Mouse (Mus musculus) leukemia stem cell, adult 10-12 weeks (primary cell): Measurements from ENCODE around the gene Olfr1084. TPM values are rescaled to one million over a fixed set of nuclear protein-coding genes. Genes with fewer than 3 reads are reported as not detected.

Experiments
- polyA plus RNA-seq: library from polyadenylated mRNA; stranded (reverse); fragments of >175 nt; gene quantifications from 2 replicates; pipeline ENCODE4 v1.2.3, GENCODE M21; 2012; ENCODE audit warnings: low replicate concordance

The Olfr1084 gene
- not detected in 2 replicates for polyA plus RNA-seq

GRCm38 (mm10) chr2:86639625-86640024, at the start of gene Olfr1084:
Olfr1084 (minus strand) TSS chr2:86639725.

GRCm38 (mm10) chr2:86679992-86680391, 40.5 kb upstream of the Olfr1084 start, which contains the start of gene Olfr1086:
Olfr1086 (minus strand) TSS chr2:86680092.

GRCm38 (mm10) chr2:86661919-86662318, 22.4 kb upstream of the Olfr1084 start, which contains the start of gene Olfr1085:
Olfr1085 (minus strand) TSS chr2:86662019.

GRCm38 (mm10) chr2:86598866-86599265, 40.7 kb downstream of the Olfr1084 start, which contains the start of gene Olfr1082:
Olfr1082 (minus strand) TSS chr2:86598966.

Other genes starting within 250 kb of the Olfr1084 start
- gene Olfr1061, start 225.7 kb downstream of the Olfr1084 start, polyA plus RNA-seq, result not detected in 2 replicates
- not detected in 2 replicates for gene Olfr1062, start 213.0 kb downstream of the Olfr1084 start, polyA plus RNA-seq
- gene Olfr1065, start 189.1 kb downstream of the Olfr1084 start, polyA plus RNA-seq, result not detected in 2 replicates
- gene Olfr1066, start 183.5 kb downstream of the Olfr1084 start, polyA plus RNA-seq, result not detected in 2 replicates
- gene Olfr228, start 152.3 kb downstream of the Olfr1084 start, polyA plus RNA-seq, result not detected in 2 replicates
- not detected in 2 replicates for gene Olfr1076, start 131.3 kb downstream of the Olfr1084 start, polyA plus RNA-seq
- not detected in 2 replicates for gene Olfr1079, start 97.2 kb downstream of the Olfr1084 start, polyA plus RNA-seq
- not detected in 2 replicates for gene Olfr1080, start 81.5 kb downstream of the Olfr1084 start, polyA plus RNA-seq
- not detected in 2 replicates for gene Olfr1082, start 40.8 kb downstream of the Olfr1084 start, polyA plus RNA-seq
- not detected in 2 replicates for gene Olfr1085, start 22.3 kb upstream of the Olfr1084 start, polyA plus RNA-seq
- gene Olfr1086, start 40.4 kb upstream of the Olfr1084 start, polyA plus RNA-seq, result not detected in 2 replicates
- 0.05 TPM in 1 of 2 replicates, not detected in the other for gene Olfr1087, start 58.7 kb upstream of the Olfr1084 start, polyA plus RNA-seq
- not detected in 2 replicates for gene Olfr1089, start 94.0 kb upstream of the Olfr1084 start, polyA plus RNA-seq
- not detected in 2 replicates for gene Olfr1090, start 119.3 kb upstream of the Olfr1084 start, polyA plus RNA-seq
- gene Olfr1093, start 142.8 kb upstream of the Olfr1084 start, polyA plus RNA-seq, result not detected in 2 replicates
- gene Olfr141, start 170.3 kb upstream of the Olfr1084 start, polyA plus RNA-seq, result not detected in 2 replicates
- gene Olfr1094, start 184.9 kb upstream of the Olfr1084 start, polyA plus RNA-seq, result not detected in 2 replicates
- gene Olfr1095, start 212.0 kb upstream of the Olfr1084 start, polyA plus RNA-seq, result not detected in 2 replicates
- not detected in 2 replicates for gene Gm13723, start 235.1 kb upstream of the Olfr1084 start, polyA plus RNA-seq